27 mouse cellular contexts compared by ENCODE assay signal in genomic region chr3:121566901-121567300, GRCm38 (mm10). TPM values are rescaled to one million over a fixed set of nuclear protein-coding genes. Genes with fewer than 3 reads are reported as not detected.
DNase-seq lines count a peak whose midpoint lies in the region; ATAC-seq and TF ChIP-seq lines count a peak whose summit lies in the region.
"Had no signal": no experiment of that assay in that cellular context is flagged by ENCODE, and none has a peak within 500 bp of the region (broad histone marks: within the 10 kb centered on the region; RNA-seq: fewer than 3 reads in every experiment).

No protein-coding gene starts in this region.

- H3K9ac ChIP-seq in CH12.LX (ENCODE audit: insufficient read depth, low read depth): no peak overlapping the region
- H3K9ac ChIP-seq: embryonic facial prominence, embryonic 13.5 days; hindbrain, embryonic 12.5 days; hindbrain, embryonic 15.5 days had no signal

- in situ Hi-C loops in CH12.LX (cut with MboI; ENCODE audit: low pct_ligation_motif_present, low pct_unique_long_range_greater_than_20kb, low sequenced_read_pairs): no loop called here

- TF ChIP-seq CTCF in kidney, adult 2 months (conservative IDR thresholded peaks at IDR 0.05; ENCODE audit: insufficient read depth, insufficient read length, low read depth, low read length): no peak
- TF ChIP-seq CTCF in CH12.LX (conservative IDR thresholded peaks at IDR 0.05 in 1 of 2, IDR thresholded peaks at IDR 0.05 in 1 of 2; ENCODE audit: low read depth in 2 of 2, low read length in 2 of 2): no peak
- no peak for TF ChIP-seq CTCF in embryonic fibroblast, embryonic 13.5 days (IDR thresholded peaks at IDR 0.05; ENCODE audit: borderline replicate concordance, insufficient read depth, low read length)
- no peak for TF ChIP-seq CTCF in layer of hippocampus, adult 2 months (conservative IDR thresholded peaks at IDR 0.05)

- H3K27ac ChIP-seq in kidney, adult 2 months (ENCODE audit: insufficient read depth, low read depth, low read length): no peak overlapping the region; the same call in 1 of the 2 replicates
- no peak overlapping the region for H3K27ac ChIP-seq in CH12.LX (ENCODE audit: insufficient read depth, low read depth)
- H3K27ac ChIP-seq in embryonic fibroblast, embryonic 13.5 days (ENCODE audit: insufficient read depth, low read length): peak overlapping the region; percentile 65
- H3K27ac ChIP-seq in layer of hippocampus, adult 2 months: no peak overlapping the region
- H3K27ac ChIP-seq: embryonic facial prominence, embryonic 10.5 days; embryonic facial prominence, embryonic 13.5 days; forebrain, embryonic 10.5 days; hindbrain, embryonic 12.5 days; hindbrain, embryonic 15.5 days had no signal

- no peaks in the 10 kb centered on the region for H3K36me3 ChIP-seq in kidney, adult 2 months (ENCODE audit: control insufficient read depth, insufficient read depth, low read length)
- no peaks in the 10 kb centered on the region for H3K36me3 ChIP-seq in CH12.LX (replicated peaks in 1 of 2; ENCODE audit: control insufficient read depth in 1 of 2, insufficient read depth in 1 of 2, low read length in 1 of 2)
- H3K36me3 ChIP-seq: embryonic facial prominence, embryonic 10.5 days; embryonic facial prominence, embryonic 13.5 days; forebrain, embryonic 10.5 days; G1E; hindbrain, embryonic 12.5 days; hindbrain, embryonic 15.5 days had no signal

- no peak for TF ChIP-seq EP300 in CH12.LX (IDR thresholded peaks at IDR 0.05; ENCODE audit: low read length)

- WGBS in kidney, adult 2 months: 60% methylated on average over 4 of the region's 4 CpGs

- no peak overlapping the region for H3K4me3 ChIP-seq in kidney, adult 2 months (ENCODE audit: insufficient read depth, low read depth, low read length)
- no peak overlapping the region for H3K4me3 ChIP-seq in CH12.LX (replicated peaks in 1 of 3; ENCODE audit: low read depth in 2 of 3, low read length in 2 of 3, poor library complexity in 1 of 3)
- no peak overlapping the region for H3K4me3 ChIP-seq in embryonic fibroblast, embryonic 13.5 days (ENCODE audit: insufficient read depth, low read length)
- no peak overlapping the region for H3K4me3 ChIP-seq in layer of hippocampus, adult 2 months
- H3K4me3 ChIP-seq: embryonic facial prominence, embryonic 10.5 days; embryonic facial prominence, embryonic 13.5 days; forebrain, embryonic 10.5 days; hindbrain, embryonic 12.5 days; hindbrain, embryonic 15.5 days had no signal

- dilution Hi-C loops in CH12.LX (cut with MboI; ENCODE audit: extremely low pct_ligation_motif_present, extremely low pct_unique_long_range_greater_than_20kb, low sequenced_read_pairs): no loop called here

- H3K4me1 ChIP-seq in kidney, adult 2 months (ENCODE audit: control insufficient read depth, insufficient read depth, low read length): peaks cover 4% of the 10 kb centered on the region; the same call in 1 of the 2 replicates
- H3K4me1 ChIP-seq in CH12.LX (ENCODE audit: control insufficient read depth in 1 of 2, insufficient read depth in 2 of 2): peaks cover 12 to 31% of the 10 kb centered on the region in 2 experiments
- H3K4me1 ChIP-seq in embryonic fibroblast, embryonic 13.5 days (ENCODE audit: control insufficient read depth, insufficient read depth, low read length): no peaks in the 10 kb centered on the region
- H3K4me1 ChIP-seq: embryonic facial prominence, embryonic 10.5 days; embryonic facial prominence, embryonic 13.5 days; hindbrain, embryonic 12.5 days; hindbrain, embryonic 15.5 days had no signal

- H3K27me3 ChIP-seq in kidney, adult 2 months (replicated peaks; ENCODE audit: control insufficient read depth, insufficient read depth, low read length): no peaks in the 10 kb centered on the region
- no peaks in the 10 kb centered on the region for H3K27me3 ChIP-seq in CH12.LX (replicated peaks)
- H3K27me3 ChIP-seq: embryonic facial prominence, embryonic 13.5 days; hindbrain, embryonic 15.5 days had no signal

- ATAC-seq in megakaryocyte-erythroid progenitor cell, adult 5-6 weeks (replicated peaks; ENCODE audit: low FRiP score, low TSS enrichment, poor library complexity, severe bottlenecking): no peak
- ATAC-seq: forebrain, embryonic 14.5 days had no signal

- peak; percentile 23 for DNase-seq in kidney, adult 2 months
- DNase-seq in kidney, postnatal 10 days: no peak
- DNase-seq in 3T3-L1 (ENCODE audit: low read depth, low spot score): peak; percentile 38
- no peak for DNase-seq in CH12.LX (ENCODE audit: extremely low read depth)
- no peak for DNase-seq in urinary bladder, postnatal 4 days (ENCODE audit: low spot score in 2 of 2)
- no peak for DNase-seq in layer of hippocampus, adult 2 months (ENCODE audit: low spot score in 2 of 2)
- DNase-seq: adrenal gland, adult 8-10 months; adrenal gland, postnatal 25 days; cerebellum, adult 11-12 months; cerebellum, adult 8-10 months; cerebellum, postnatal 10 days; cerebellum, postnatal 36 days; embryo, embryonic 11 days; gastrocnemius, postnatal 10 days; heart, adult 11 months had no signal

- TF ChIP-seq POLR2A in kidney, adult 2 months (IDR thresholded peaks at IDR 0.05; ENCODE audit: low read depth, low read length): no peak
- no peak for TF ChIP-seq POLR2A in CH12.LX (IDR thresholded peaks at IDR 0.05; ENCODE audit: low read depth, low read length)
- no peak for TF ChIP-seq POLR2A in embryonic fibroblast, embryonic 13.5 days (IDR thresholded peaks at IDR 0.05; ENCODE audit: low read depth, low read length)

- no peaks in the 10 kb centered on the region for H3K79me2 ChIP-seq in CH12.LX (replicated peaks; ENCODE audit: control insufficient read depth, extremely low read depth, insufficient read depth, poor library complexity, severe bottlenecking)

- TF ChIP-seq RAD21 in CH12.LX (IDR thresholded peaks at IDR 0.05; ENCODE audit: low read depth, low read length): no peak

- H3K9me3 ChIP-seq in CH12.LX (replicated peaks; ENCODE audit: low read length): peaks cover 3% of the 10 kb centered on the region
- H3K9me3 ChIP-seq: embryonic facial prominence, embryonic 10.5 days; embryonic facial prominence, embryonic 13.5 days; forebrain, embryonic 10.5 days; G1E; hindbrain, embryonic 12.5 days; hindbrain, embryonic 15.5 days had no signal

- H3K4me2 ChIP-seq in CH12.LX (ENCODE audit: insufficient read depth, low read depth, poor library complexity, severe bottlenecking): no peak overlapping the region
- H3K4me2 ChIP-seq: embryonic facial prominence, embryonic 13.5 days; heart, embryonic 11.5 days; hindbrain, embryonic 12.5 days; hindbrain, embryonic 15.5 days had no signal

TF ChIP-seq in CH12.LX, 34 proteins besides CTCF, POLR2A, EP300 and RAD21:
- TF ChIP-seq CHD2 (IDR thresholded peaks at IDR 0.05; ENCODE audit: low read length) (no peak), JUN (IDR thresholded peaks at IDR 0.05; ENCODE audit: insufficient read depth, low read depth, low read length) (no peak), GABPA (IDR thresholded peaks at IDR 0.05; ENCODE audit: insufficient replicate concordance, low read depth, low read length) (no peak), MAFK (IDR thresholded peaks at IDR 0.05; ENCODE audit: insufficient replicate concordance, low read length) (0 out of 2 replicates have a peak, but pooled peaks have one; percentile 23), KAT2A (IDR thresholded peaks at IDR 0.05; ENCODE audit: insufficient replicate concordance, low read length) (no peak), HCFC1 (IDR thresholded peaks at IDR 0.05; ENCODE audit: low read depth, low read length) (no peak), UBTF (IDR thresholded peaks at IDR 0.05; ENCODE audit: low read depth, low read length) (no peak), E2F4 (IDR thresholded peaks at IDR 0.05; ENCODE audit: insufficient replicate concordance, low read depth, low read length) (no peak)

RNA-seq across cellular contexts. Expression of gene Slc44a3, which starts 34.7 kb away (rescaled TPM):
- 9.7 and 11.4 TPM in 2 replicates for polyA plus RNA-seq in kidney, adult 2 months (2012; rRNA removed)
- not detected in 2 replicates for total RNA-seq in CH12.LX (2012; rRNA removed)
- total RNA-seq in CH12.LX (2014; rRNA removed): not detected in 2 replicates
- polyA plus RNA-seq in CH12.LX (2012; ENCODE audit: insufficient read length, low read depth): not detected in 2 replicates
- polyA plus RNA-seq in embryonic fibroblast, embryonic 13.5 days (2011; ENCODE audit: insufficient read length, low read depth, missing spikeins): 0.70 TPM in 1 of 2 replicates, not detected in the other
- not detected in 2 replicates for total RNA-seq in megakaryocyte-erythroid progenitor cell, adult 5-6 weeks (2014; fragmentation: Nextera tagmentation)
- total RNA-seq in megakaryocyte-erythroid progenitor cell, adult 5-6 weeks (2017): 3.1 TPM in 1 of 2 replicates, not detected in the other
- total RNA-seq in layer of hippocampus, adult 2 months (2021): not detected
- total RNA-seq: heart, postnatal 25 days; hematopoietic stem cell, adult 5-6 weeks had no signal
- polyA plus RNA-seq: G1E had no signal

Comparison
In these comparisons a context has a peak if more than half of its experiments do, and no peak if none do; other contexts are left out.
1. DNase-seq: peak in kidney, adult 2 months (single experiment) and 3T3-L1 (single experiment); none in kidney, postnatal 10 days (single experiment), CH12.LX (single experiment), urinary bladder, postnatal 4 days (0 of 2) and layer of hippocampus, adult 2 months (0 of 2).